Mouse (Mus musculus): ENCODE measurements around the gene Ptbp1. TPM values are rescaled to one million over a fixed set of nuclear protein-coding genes. Genes with fewer than 3 reads are reported as not detected.
A peak's percentile ranks its signal among the peaks of the same experiment; 100 is the strongest.

The Ptbp1 gene
- polyA plus RNA-seq, 2 experiments: 84.5 to 126 TPM

GRCm38 (mm10) chr10:79873313-79873712 lies 19.1 kb downstream of the Ptbp1 start:
- DNase-seq (ENCODE audit: low read depth in 3 of 3, low spot score in 3 of 3): no peak

GRCm38 (mm10) chr10:79873715-79874289 lies 19.6 kb downstream of the Ptbp1 start:
- peaks cover 0 to 7% of the 10 kb centered on the region in 2 experiments; a peak in 3 of 4 replicates for H3K4me1 ChIP-seq (replicated peaks; ENCODE audit: control insufficient read depth in 2 of 2, insufficient read depth in 2 of 2, low read length in 1 of 2)
- H3K4me3 ChIP-seq (ENCODE audit: insufficient read depth in 1 of 2, low read depth in 2 of 2, low read length in 2 of 2): peak overlapping the region; percentile 39 to 57
- TF ChIP-seq EP300 (IDR thresholded peaks at IDR 0.05; ENCODE audit: low read depth): no peak
- TF ChIP-seq CTCF (IDR thresholded peaks at IDR 0.05; ENCODE audit: low read depth): no peak
- ATAC-seq (ENCODE audit: insufficient read depth) (no peak), DNase-seq (ENCODE audit: low read depth in 3 of 3, low spot score in 3 of 3) (no peak)
- H3K4me2 ChIP-seq (ENCODE audit: low read depth): peak overlapping the region; percentile 51
- H3K9me3 ChIP-seq (ENCODE audit: control insufficient read depth, low read length): no peaks in the 10 kb centered on the region
- 2% methylated on average over 26 of the region's 26 CpGs for WGBS (ENCODE audit: insufficient replicate concordance)
- H3K27me3 ChIP-seq (ENCODE audit: control insufficient read depth, insufficient read depth, low read length): peaks cover 14% of the 10 kb centered on the region
- no peak overlapping the region for H3K27ac ChIP-seq
- no peaks in the 10 kb centered on the region for H3K36me3 ChIP-seq (replicated peaks; ENCODE audit: control insufficient read depth, insufficient read depth, low read depth)
- H3K9ac ChIP-seq (replicated peaks): no peak overlapping the region

More at GRCm38 (mm10) chr10:79873313-79873712, 19.1 kb downstream of the Ptbp1 start:
- Histone ChIP-seq H3K9ac (replicated peaks) (no peak overlapping the region), H3K9me3 (ENCODE audit: control insufficient read depth, low read length) (no peaks in the 10 kb centered on the region), H3K4me1 (replicated peaks; ENCODE audit: control insufficient read depth in 2 of 2, insufficient read depth in 2 of 2, low read length in 1 of 2) (peaks cover 0 to 7% of the 10 kb centered on the region in 2 experiments; a peak in 3 of 4 replicates), H3K36me3 (replicated peaks; ENCODE audit: control insufficient read depth, insufficient read depth, low read depth) (no peaks in the 10 kb centered on the region), H3K4me2 (ENCODE audit: low read depth) (no peak overlapping the region), H3K27ac (no peak overlapping the region), H3K4me3 (ENCODE audit: insufficient read depth in 1 of 2, low read depth in 2 of 2, low read length in 2 of 2) (0 out of 4 replicates have a peak overlapping the region, but pooled peaks of 1 of the 2 experiments have one; percentile 15), H3K27me3 (ENCODE audit: control insufficient read depth, insufficient read depth, low read length) (peaks cover 14% of the 10 kb centered on the region)
- WGBS (ENCODE audit: insufficient replicate concordance): 10% methylated on average over 6 of the region's 6 CpGs
- TF ChIP-seq CTCF (IDR thresholded peaks at IDR 0.05; ENCODE audit: low read depth) (no peak), EP300 (IDR thresholded peaks at IDR 0.05; ENCODE audit: low read depth) (no peak)
- ATAC-seq (ENCODE audit: insufficient read depth): no peak

- H3K27ac ChIP-seq: no peak within 1 kb of the TSS
- H3K27me3 ChIP-seq (ENCODE audit: control insufficient read depth, insufficient read depth, low read length): peaks cover 14% of the 10 kb centered on the region
- no peaks in the 10 kb centered on the region for H3K9me3 ChIP-seq (ENCODE audit: control insufficient read depth, low read length)
- ATAC-seq (ENCODE audit: insufficient read depth) (no peak), DNase-seq (ENCODE audit: low read depth in 3 of 3, low spot score in 3 of 3) (no peak)
- peak within 1 kb of the TSS; percentile 39 to 57 for H3K4me3 ChIP-seq (ENCODE audit: insufficient read depth in 1 of 2, low read depth in 2 of 2, low read length in 2 of 2)
- no peak for TF ChIP-seq EP300 (IDR thresholded peaks at IDR 0.05; ENCODE audit: low read depth)
- no peak for TF ChIP-seq CTCF (IDR thresholded peaks at IDR 0.05; ENCODE audit: low read depth)
- peak within 1 kb of the TSS; percentile 51 for H3K4me2 ChIP-seq (ENCODE audit: low read depth)
- 2% methylated on average over 57 of the region's 57 CpGs for WGBS (ENCODE audit: insufficient replicate concordance)
- H3K36me3 ChIP-seq (replicated peaks; ENCODE audit: control insufficient read depth, insufficient read depth, low read depth): no peaks in the 10 kb centered on the region
- H3K9ac ChIP-seq (replicated peaks): no peak within 1 kb of the TSS
- H3K4me1 ChIP-seq (replicated peaks; ENCODE audit: control insufficient read depth in 2 of 2, insufficient read depth in 2 of 2, low read length in 1 of 2): peaks cover 0 to 7% of the 10 kb centered on the region in 2 experiments; a peak in 3 of 4 replicates
These were observed 20.1 kb downstream of the Ptbp1 start, which contains the start of the genes Prtn3 and Plppr3 for GRCm38 (mm10) chr10:79874290-79874862. Prtn3 (plus strand) TSS chr10:79874476. Plppr3 (minus strand) TSS chr10:79874634.

GRCm38 (mm10) chr10:79877174-79877573 lies 22.9 kb downstream of the Ptbp1 start:
- Histone ChIP-seq H3K9me3 (ENCODE audit: control insufficient read depth, low read length) (no peaks in the 10 kb centered on the region), H3K4me3 (ENCODE audit: insufficient read depth in 1 of 2, low read depth in 2 of 2, low read length in 2 of 2) (no peak overlapping the region), H3K9ac (replicated peaks) (no peak overlapping the region), H3K4me1 (replicated peaks; ENCODE audit: control insufficient read depth in 2 of 2, insufficient read depth in 2 of 2, low read length in 1 of 2) (peaks cover 6 to 21% of the 10 kb centered on the region in 2 experiments), H3K4me2 (ENCODE audit: low read depth) (no peak overlapping the region; the same call in 1 of the 2 replicates), H3K27ac (no peak overlapping the region), H3K27me3 (ENCODE audit: control insufficient read depth, insufficient read depth, low read length) (peaks cover 14% of the 10 kb centered on the region), H3K36me3 (replicated peaks; ENCODE audit: control insufficient read depth, insufficient read depth, low read depth) (no peaks in the 10 kb centered on the region)
- no peak for TF ChIP-seq EP300 (IDR thresholded peaks at IDR 0.05; ENCODE audit: low read depth)
- no peak for TF ChIP-seq CTCF (IDR thresholded peaks at IDR 0.05; ENCODE audit: low read depth)
- no peak for DNase-seq (ENCODE audit: low read depth in 3 of 3, low spot score in 3 of 3)
- ATAC-seq (ENCODE audit: insufficient read depth): no peak
- WGBS (ENCODE audit: insufficient replicate concordance): 0% methylated on average over 1 of the region's 1 CpGs

GRCm38 (mm10) chr10:79877757-79878156 lies 23.5 kb downstream of the Ptbp1 start:
- DNase-seq (ENCODE audit: low read depth in 3 of 3, low spot score in 3 of 3): no peak
- WGBS (ENCODE audit: insufficient replicate concordance): 15% methylated on average over 12 of the region's 12 CpGs
- no peak overlapping the region for H3K27ac ChIP-seq
- H3K4me1 ChIP-seq (replicated peaks; ENCODE audit: control insufficient read depth in 2 of 2, insufficient read depth in 2 of 2, low read length in 1 of 2): peaks cover 6 to 21% of the 10 kb centered on the region in 2 experiments
- peaks cover 12% of the 10 kb centered on the region for H3K27me3 ChIP-seq (ENCODE audit: control insufficient read depth, insufficient read depth, low read length)
- H3K9me3 ChIP-seq (ENCODE audit: control insufficient read depth, low read length): no peaks in the 10 kb centered on the region
- ATAC-seq (ENCODE audit: insufficient read depth): no peak
- H3K36me3 ChIP-seq (replicated peaks; ENCODE audit: control insufficient read depth, insufficient read depth, low read depth): no peaks in the 10 kb centered on the region
- H3K4me2 ChIP-seq (ENCODE audit: low read depth): peak overlapping the region; percentile 26
- no peak overlapping the region for H3K9ac ChIP-seq (replicated peaks)
- H3K4me3 ChIP-seq (ENCODE audit: insufficient read depth in 1 of 2, low read depth in 2 of 2, low read length in 2 of 2): no peak overlapping the region; a peak in 1 of 4 replicates
- TF ChIP-seq EP300 (IDR thresholded peaks at IDR 0.05; ENCODE audit: low read depth): no peak
- no peak for TF ChIP-seq CTCF (IDR thresholded peaks at IDR 0.05; ENCODE audit: low read depth)

Measured in liver, embryonic 14.5 days (tissue).